Mouse (Mus musculus) ES-E14 (cell line): Measurements from ENCODE around the gene Slc48a1. TPM values are rescaled to one million over a fixed set of nuclear protein-coding genes. Genes with fewer than 3 reads are reported as not detected.

Experiments used
- DNase-seq: peaks from one replicate; pipeline ENCODE4 v3.0.0-alpha.2; 2013; ENCODE audit warnings: low read depth, low spot score
- H3K27ac ChIP-seq: 2 replicates; pipeline ENCODE4 v1.5.1; 2012; ENCODE audit warnings: low read depth, mild to moderate bottlenecking, low read length, moderate library complexity, mixed read lengths; ENCODE audit not compliant: poor library complexity, insufficient read depth, severe bottlenecking
- H3K36me3 ChIP-seq: 2 replicates; pipeline ENCODE4 v1.6.1; 2012; ENCODE audit warnings: mild to moderate bottlenecking, low read length, moderate library complexity, mixed read lengths; ENCODE audit not compliant: control insufficient read depth, poor library complexity, insufficient read depth, severe bottlenecking
- H3K4me1 ChIP-seq, 2 experiments: fragments of 150-350 bp in 1 of 2; sonication (generic) in 1 of 2; 2 replicates each; pipeline ENCODE4 v1.6.1; 2012; ENCODE audit warnings: low read length in 2 of 2, mild to moderate bottlenecking in 1 of 2, mixed read lengths in 1 of 2; ENCODE audit not compliant: control insufficient read depth in 2 of 2, insufficient read depth in 2 of 2, poor library complexity in 1 of 2
- H3K4me3 ChIP-seq, 2 experiments: fragments of 150-350 bp in 1 of 2; sonication (generic) in 1 of 2; 2 replicates each; pipeline ENCODE4 v1.5.1; 2012; ENCODE audit warnings: low read length in 2 of 2, low read depth in 1 of 2, mild to moderate bottlenecking in 1 of 2, mixed read lengths in 1 of 2; ENCODE audit not compliant: insufficient read depth in 1 of 2, poor library complexity in 1 of 2, severe bottlenecking in 1 of 2
- H3K9ac ChIP-seq: 2 replicates; pipeline ENCODE4 v1.6.1; 2012; ENCODE audit warnings: low read depth, mild to moderate bottlenecking, low read length, mixed read lengths; ENCODE audit not compliant: poor library complexity, insufficient read depth, severe bottlenecking
- H3K9me3 ChIP-seq: fragments of 150-350 bp; sonication (generic); 2 replicates; pipeline ENCODE4 v1.6.1; 2012; ENCODE audit warnings: low read depth, mild to moderate bottlenecking, low read length; ENCODE audit not compliant: control insufficient read depth, insufficient read depth
- CHD2 ChIP-seq: IDR thresholded peaks from 2 replicates; pipeline ENCODE4 v1.6.1; 2014; ENCODE audit warnings: mild to moderate bottlenecking, low read depth, low read length, inconsistent platforms
- HCFC1 ChIP-seq: IDR thresholded peaks from 2 replicates; pipeline ENCODE4 v1.6.1; 2012; ENCODE audit warnings: low read length, inconsistent platforms, borderline replicate concordance; ENCODE audit not compliant: insufficient read depth
- MAFK ChIP-seq: IDR thresholded peaks from 2 replicates; pipeline ENCODE4 v1.6.1; 2014; ENCODE audit warnings: mild to moderate bottlenecking, low read depth, low read length, inconsistent platforms; ENCODE audit not compliant: insufficient read depth
- ZC3H11A ChIP-seq: IDR thresholded peaks from 2 replicates; pipeline ENCODE4 v1.6.1; 2012; ENCODE audit warnings: low read depth, mild to moderate bottlenecking, inconsistent platforms, low read length, borderline replicate concordance
- ZNF384 ChIP-seq: IDR thresholded peaks from 2 replicates; pipeline ENCODE4 v1.6.1; 2012; ENCODE audit warnings: low read depth, low read length, inconsistent platforms
- in situ Hi-C, 2 experiments: fragments of 600-800 bp; cut with MboI; formaldehyde crosslinking; loops; one replicate each; pipeline ENCODE4 v1.15.1; 2025; ENCODE audit warnings: low sequenced_read_pairs in 2 of 2, inconsistent platforms in 1 of 2; ENCODE audit not compliant: unreplicated experiment in 2 of 2
- total RNA-seq: library from RNA; depleted of rRNA; stranded (reverse); fragments of 300-350 nt; gene quantifications from 2 replicates; pipeline ENCODE4 v1.2.3, GENCODE M21; 2012

Slc48a1 gene
- total RNA-seq, 1 experiment = 18.6 TPM

DNA sequence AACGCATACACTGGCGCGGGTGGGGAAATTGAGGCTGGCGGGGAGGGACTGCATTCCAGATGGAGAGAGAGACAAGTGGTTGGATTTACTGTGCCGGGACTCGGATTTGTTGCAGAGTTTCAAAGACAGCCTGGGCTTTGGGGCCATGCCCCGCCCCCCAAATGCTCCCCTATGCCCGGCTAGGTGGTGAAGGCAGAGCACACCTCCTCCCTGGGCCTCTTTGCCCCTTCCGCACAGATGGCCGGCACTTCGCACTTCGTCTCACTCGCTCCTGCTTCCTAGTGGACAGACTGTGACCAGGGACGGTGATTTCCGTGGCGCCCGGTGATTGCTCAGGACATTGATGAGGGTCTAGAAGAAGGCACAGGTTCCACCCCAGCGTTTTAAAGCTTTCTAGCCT is 10.1 kb upstream of the Slc48a1 start:
- H3K27ac ChIP-seq = no peak overlapping the region
- peaks cover 8 to 26% of the 10 kb centered on the region in 2 experiments; a peak in 3 of 4 replicates for H3K4me1 ChIP-seq

GRCm38 (mm10) chr15:97770280-97770679 is 8.0 kb upstream of the Slc48a1 start:
- H3K27ac ChIP-seq = no peak overlapping the region
- H3K9me3 ChIP-seq = no peaks in the 10 kb centered on the region
- DNase-seq = no peak
- in situ Hi-C loops = no loop called here
- H3K9ac ChIP-seq = no peak overlapping the region
- peaks cover 3 to 14% of the 10 kb centered on the region in 2 experiments; a peak in 3 of 4 replicates for H3K4me1 ChIP-seq
- no peak overlapping the region for H3K4me3 ChIP-seq
- H3K36me3 ChIP-seq = no peaks in the 10 kb centered on the region
- no peak for TF ChIP-seq MAFK
- TF ChIP-seq ZC3H11A = no peak
- TF ChIP-seq CHD2 = no peak
- no peak for TF ChIP-seq ZNF384
- no peak for TF ChIP-seq HCFC1

More for the DNA sequence above, 10.1 kb upstream of the Slc48a1 start:
- H3K9me3 ChIP-seq = no peaks in the 10 kb centered on the region
- H3K9ac ChIP-seq = peak overlapping the region; percentile 75
- in situ Hi-C loops = no loop called here
- peak overlapping the region; percentile 62 to 68 for H3K4me3 ChIP-seq
- DNase-seq = no peak
- H3K36me3 ChIP-seq = no peaks in the 10 kb centered on the region
- no peak for TF ChIP-seq ZNF384
- TF ChIP-seq MAFK = no peak
- TF ChIP-seq HCFC1 = no peak
- no peak for TF ChIP-seq CHD2
- no peak for TF ChIP-seq ZC3H11A

GRCm38 (mm10) chr15:97773108-97773507 is 5.2 kb upstream of the Slc48a1 start:
- Histone ChIP-seq H3K4me3 (no peak overlapping the region), H3K4me1 (peaks cover 3% of the 10 kb centered on the region in 2 experiments; a peak in 2 of 4 replicates)
- TF ChIP-seq CHD2 (no peak), MAFK (no peak), HCFC1 (no peak), ZC3H11A (no peak), ZNF384 (no peak)

GRCm38 (mm10) chr15:97773961-97774370 is 4.4 kb upstream of the Slc48a1 start:
- no peak overlapping the region for H3K27ac ChIP-seq
- TF ChIP-seq MAFK = no peak
- TF ChIP-seq CHD2 = no peak
- TF ChIP-seq ZNF384 = no peak
- no peak for TF ChIP-seq ZC3H11A
- TF ChIP-seq HCFC1 = no peak
- in situ Hi-C loops = no loop called here
- no peak overlapping the region for H3K9ac ChIP-seq
- no peaks in the 10 kb centered on the region for H3K36me3 ChIP-seq
- no peaks in the 10 kb centered on the region for H3K4me1 ChIP-seq
- H3K4me3 ChIP-seq = no peak overlapping the region
- H3K9me3 ChIP-seq = no peaks in the 10 kb centered on the region
- no peak for DNase-seq

More at GRCm38 (mm10) chr15:97773108-97773507, 5.2 kb upstream of the Slc48a1 start:
- Histone ChIP-seq H3K9me3 (no peaks in the 10 kb centered on the region), H3K9ac (no peak overlapping the region), H3K36me3 (no peaks in the 10 kb centered on the region), H3K27ac (no peak overlapping the region)
- in situ Hi-C loops = no loop called here
- no peak for DNase-seq
